Mouse (Mus musculus): Measurements from ENCODE around the gene Agbl4. TPM values are rescaled to one million over a fixed set of nuclear protein-coding genes. Genes with fewer than 3 reads are reported as not detected.

The Agbl4 gene
- total and polyA plus RNA-seq, 3 experiments, result not detected

GRCm38 (mm10) chr4:110921013-110921412 is 523.6 kb downstream of the Agbl4 start:
- H3K36me3 ChIP-seq (ENCODE audit: control insufficient read depth in 1 of 2, insufficient read depth in 2 of 2, low read length in 2 of 2), result no peaks in the 10 kb centered on the region
- no peak for TF ChIP-seq MEF2A (IDR thresholded peaks at IDR 0.05; ENCODE audit: extremely low read depth, insufficient replicate concordance, low read depth, low read length, poor library complexity, severe bottlenecking)
- TF ChIP-seq EP300 (IDR thresholded peaks at IDR 0.05; ENCODE audit: low read depth in 1 of 2, low read length in 2 of 2), result no peak
- DNase-seq (ENCODE audit: low read depth, low spot score), result no peak
- no peak overlapping the region for H3K27ac ChIP-seq (ENCODE audit: control insufficient read depth, low read depth, low read length)
- no peak overlapping the region for H3K4me3 ChIP-seq (ENCODE audit: control insufficient read depth in 1 of 2, insufficient read depth in 1 of 2, low read depth in 2 of 2, low read length in 2 of 2)
- no peaks in the 10 kb centered on the region for H3K79me2 ChIP-seq (ENCODE audit: control insufficient read depth, insufficient read depth, low read length, poor library complexity)
- no peaks in the 10 kb centered on the region for H3K4me1 ChIP-seq (ENCODE audit: control insufficient read depth in 1 of 2, insufficient read depth in 2 of 2, low read length in 2 of 2)
- no peak overlapping the region for H3K9ac ChIP-seq (ENCODE audit: control insufficient read depth, low read depth, low read length, poor library complexity, severe bottlenecking)
- no peaks in the 10 kb centered on the region for H3K27me3 ChIP-seq (ENCODE audit: control insufficient read depth in 1 of 2, insufficient read depth in 2 of 2, low read length in 2 of 2)
- no peaks in the 10 kb centered on the region for H3K9me3 ChIP-seq (replicated peaks; ENCODE audit: insufficient read depth, low read length)

GRCm38 (mm10) chr4:111001641-111002040 is 604.2 kb downstream of the Agbl4 start:
- TF ChIP-seq GATA1 (IDR thresholded peaks at IDR 0.05; ENCODE audit: low read depth, low read length) (no peak), MXI1 (IDR thresholded peaks at IDR 0.05; ENCODE audit: low read depth, low read length) (no peak), POLR2AphosphoS5 (IDR thresholded peaks at IDR 0.05; ENCODE audit: borderline replicate concordance, low read depth, low read length) (no peak)
- Histone ChIP-seq H3K4me3 (ENCODE audit: control insufficient read depth in 1 of 2, insufficient read depth in 1 of 2, low read depth in 2 of 2, low read length in 2 of 2) (no peak overlapping the region), H3K4me1 (ENCODE audit: control insufficient read depth in 1 of 2, insufficient read depth in 2 of 2, low read length in 2 of 2) (no peaks in the 10 kb centered on the region), H3K27ac (ENCODE audit: control insufficient read depth, low read depth, low read length) (no peak overlapping the region), H3K79me2 (ENCODE audit: control insufficient read depth, insufficient read depth, low read length, poor library complexity) (no peaks in the 10 kb centered on the region), H3K9me3 (replicated peaks; ENCODE audit: insufficient read depth, low read length) (no peaks in the 10 kb centered on the region), H3K27me3 (ENCODE audit: control insufficient read depth in 1 of 2, insufficient read depth in 2 of 2, low read length in 2 of 2) (no peaks in the 10 kb centered on the region), H3K9ac (ENCODE audit: control insufficient read depth, low read depth, low read length, poor library complexity, severe bottlenecking) (no peak overlapping the region), H3K36me3 (ENCODE audit: control insufficient read depth in 1 of 2, insufficient read depth in 2 of 2, low read length in 2 of 2) (no peaks in the 10 kb centered on the region)
- DNase-seq (ENCODE audit: low read depth, low spot score), result no peak

DNA sequence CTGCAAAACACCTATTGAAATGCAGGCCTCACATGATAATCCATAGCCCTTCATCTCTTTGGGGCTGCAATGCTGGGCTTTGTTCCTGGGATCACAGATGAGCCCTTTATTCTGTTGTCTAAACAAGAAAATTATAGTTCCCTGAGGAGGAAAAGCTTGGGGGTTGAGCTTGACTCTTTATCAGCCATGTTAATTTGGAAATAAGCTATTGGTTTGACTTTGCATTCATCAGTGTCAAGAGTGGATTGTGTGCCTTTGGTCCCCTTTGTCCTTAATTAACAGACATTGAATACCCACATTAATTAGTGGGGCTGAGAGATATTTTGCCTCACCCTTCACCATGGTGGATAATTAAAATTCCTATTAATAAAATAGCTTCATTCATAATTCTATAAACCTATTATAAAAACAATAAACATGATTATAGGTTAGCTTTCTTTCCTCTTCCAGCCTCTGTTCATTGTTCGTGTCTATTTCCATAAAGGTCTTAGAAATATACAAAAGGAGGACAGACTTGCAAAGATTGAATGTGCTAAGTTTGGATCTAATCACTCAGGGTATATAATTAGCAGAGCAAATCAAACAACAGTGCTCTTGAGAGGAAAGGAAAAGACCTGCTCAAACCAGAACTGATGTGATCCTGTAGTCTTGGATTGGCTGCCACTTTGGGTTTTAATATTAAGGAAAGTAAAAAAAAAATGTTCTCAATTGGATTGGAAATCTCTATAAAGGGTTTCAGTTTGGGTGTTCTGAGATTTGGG is 607.4 kb downstream of the Agbl4 start:
- Histone ChIP-seq H3K27me3 (ENCODE audit: control insufficient read depth in 1 of 2, insufficient read depth in 2 of 2, low read length in 2 of 2) (no peaks in the 10 kb centered on the region), H3K9me3 (replicated peaks; ENCODE audit: insufficient read depth, low read length) (no peaks in the 10 kb centered on the region), H3K4me1 (ENCODE audit: control insufficient read depth in 1 of 2, insufficient read depth in 2 of 2, low read length in 2 of 2) (no peaks in the 10 kb centered on the region), H3K36me3 (ENCODE audit: control insufficient read depth in 1 of 2, insufficient read depth in 2 of 2, low read length in 2 of 2) (no peaks in the 10 kb centered on the region), H3K4me3 (ENCODE audit: control insufficient read depth in 1 of 2, insufficient read depth in 1 of 2, low read depth in 2 of 2, low read length in 2 of 2) (no peak overlapping the region), H3K27ac (ENCODE audit: control insufficient read depth, low read depth, low read length) (no peak overlapping the region), H3K9ac (ENCODE audit: control insufficient read depth, low read depth, low read length, poor library complexity, severe bottlenecking) (no peak overlapping the region), H3K79me2 (ENCODE audit: control insufficient read depth, insufficient read depth, low read length, poor library complexity) (no peaks in the 10 kb centered on the region)
- no peak for DNase-seq (ENCODE audit: low read depth, low spot score)
- TF ChIP-seq POLR2AphosphoS2 (IDR thresholded peaks at IDR 0.05; ENCODE audit: low read length), result no peak
- no peak for TF ChIP-seq UBTF (IDR thresholded peaks at IDR 0.05; ENCODE audit: borderline replicate concordance, insufficient read depth, low read depth, low read length)
- TF ChIP-seq ETS1 (IDR thresholded peaks at IDR 0.05; ENCODE audit: low read depth, low read length), result no peak
- no peak for TF ChIP-seq NELFE (IDR thresholded peaks at IDR 0.05; ENCODE audit: low read depth, low read length)
- TF ChIP-seq MYB (IDR thresholded peaks at IDR 0.05; ENCODE audit: low read depth, low read length), result no peak
- TF ChIP-seq MYC (IDR thresholded peaks at IDR 0.05; ENCODE audit: low read depth, low read length), result no peak
- no peak for TF ChIP-seq TCF12 (IDR thresholded peaks at IDR 0.05; ENCODE audit: low read depth, low read length)
- no peak for TF ChIP-seq EP300 (IDR thresholded peaks at IDR 0.05; ENCODE audit: low read depth in 1 of 2, low read length in 2 of 2)
- TF ChIP-seq JUND (IDR thresholded peaks at IDR 0.05; ENCODE audit: low read depth, low read length), result no peak
- no peak for TF ChIP-seq MAZ (IDR thresholded peaks at IDR 0.05; ENCODE audit: low read depth, low read length)
- TF ChIP-seq TBP (IDR thresholded peaks at IDR 0.05; ENCODE audit: low read depth, low read length), result no peak
- TF ChIP-seq RCOR1 (IDR thresholded peaks at IDR 0.05; ENCODE audit: low read depth, low read length), result no peak
- no peak for TF ChIP-seq USF2 (IDR thresholded peaks at IDR 0.05; ENCODE audit: borderline replicate concordance in 1 of 2, insufficient read depth in 1 of 2, low read depth in 1 of 2, low read length in 2 of 2)
- no peak for TF ChIP-seq NRF1 (IDR thresholded peaks at IDR 0.05; ENCODE audit: insufficient read depth, low read depth, low read length, poor library complexity, severe bottlenecking)
